Mouse (Mus musculus) stomach, embryonic 14.5 days (tissue): ENCODE data around the gene Runx2. TPM values are rescaled to one million over a fixed set of nuclear protein-coding genes. Genes with fewer than 3 reads are reported as not detected.

Experiments
- ATAC-seq: fragments of 200-750 bp; cut with Nextera tagmentation; 2 replicates; pipeline ENCODE4 v1.8.0; 2017; ENCODE audit warnings: low read depth, moderate TSS enrichment; ENCODE audit not compliant: insufficient number of reproducible peaks, insufficient read depth, low FRiP score
- H3K27ac ChIP-seq: fragments of 300-500 bp; sonication (generic); 2 replicates; pipeline ENCODE4 v1.5.1; 2014; ENCODE audit warnings: mild to moderate bottlenecking, low read length, moderate library complexity, mixed read lengths
- H3K27me3 ChIP-seq: fragments of 300-500 bp; sonication (generic); 2 replicates; pipeline ENCODE4 v1.6.1; 2014; ENCODE audit warnings: low read length, control low read depth, mixed read lengths; ENCODE audit not compliant: control insufficient read depth, insufficient read depth
- H3K36me3 ChIP-seq: fragments of 300-500 bp; sonication (generic); 2 replicates; pipeline ENCODE4 v1.6.1; 2014; ENCODE audit warnings: mild to moderate bottlenecking, control low read depth, low read length, moderate library complexity, mixed read lengths; ENCODE audit not compliant: control insufficient read depth, insufficient read depth
- H3K4me1 ChIP-seq: fragments of 300-500 bp; sonication (generic); 2 replicates; pipeline ENCODE4 v1.6.1; 2014; ENCODE audit warnings: low read length, control low read depth, mixed read lengths; ENCODE audit not compliant: control insufficient read depth, insufficient read depth
- H3K4me2 ChIP-seq: fragments of 300-500 bp; sonication (generic); replicated peaks from 2 replicates; pipeline ENCODE4 v1.6.1; 2014; ENCODE audit warnings: low read depth, low read length, control low read depth
- H3K4me3 ChIP-seq: fragments of 300-500 bp; sonication (generic); 2 replicates; pipeline ENCODE4 v1.5.1; 2014; ENCODE audit warnings: low read depth, low read length, control low read depth
- H3K9ac ChIP-seq: fragments of 300-500 bp; sonication (generic); replicated peaks from 2 replicates; pipeline ENCODE4 v1.6.1; 2014; ENCODE audit warnings: low read depth, mild to moderate bottlenecking, control low read depth, low read length, moderate library complexity, mixed read lengths
- H3K9me3 ChIP-seq: fragments of 300-500 bp; sonication (generic); 2 replicates; pipeline ENCODE4 v1.6.1; 2016; ENCODE audit warnings: low read depth, low read length, control low read depth; ENCODE audit not compliant: control insufficient read depth
- WGBS: fragments of 180-500 bp; shearing (Covaris S2); extraction: QIAGEN DNeasy Blood & Tissue Kit; methylation state at CpG from one replicate; pipeline ENCODE4 v1.1.7; 2014; 5-methylcytosine and 5-hydroxymethylcytosine counted together
- polyA plus RNA-seq: library from polyadenylated mRNA; unstranded; fragments of >200 nt; fragmentation: Nextera tagmentation; extraction: Ambion mirVana; gene quantifications from 2 replicates; pipeline ENCODE4 v1.2.1, GENCODE M21; 2014

The Runx2 gene
- polyA plus RNA-seq, 1 experiment from 2014 or later: 1.00 TPM

DNA sequence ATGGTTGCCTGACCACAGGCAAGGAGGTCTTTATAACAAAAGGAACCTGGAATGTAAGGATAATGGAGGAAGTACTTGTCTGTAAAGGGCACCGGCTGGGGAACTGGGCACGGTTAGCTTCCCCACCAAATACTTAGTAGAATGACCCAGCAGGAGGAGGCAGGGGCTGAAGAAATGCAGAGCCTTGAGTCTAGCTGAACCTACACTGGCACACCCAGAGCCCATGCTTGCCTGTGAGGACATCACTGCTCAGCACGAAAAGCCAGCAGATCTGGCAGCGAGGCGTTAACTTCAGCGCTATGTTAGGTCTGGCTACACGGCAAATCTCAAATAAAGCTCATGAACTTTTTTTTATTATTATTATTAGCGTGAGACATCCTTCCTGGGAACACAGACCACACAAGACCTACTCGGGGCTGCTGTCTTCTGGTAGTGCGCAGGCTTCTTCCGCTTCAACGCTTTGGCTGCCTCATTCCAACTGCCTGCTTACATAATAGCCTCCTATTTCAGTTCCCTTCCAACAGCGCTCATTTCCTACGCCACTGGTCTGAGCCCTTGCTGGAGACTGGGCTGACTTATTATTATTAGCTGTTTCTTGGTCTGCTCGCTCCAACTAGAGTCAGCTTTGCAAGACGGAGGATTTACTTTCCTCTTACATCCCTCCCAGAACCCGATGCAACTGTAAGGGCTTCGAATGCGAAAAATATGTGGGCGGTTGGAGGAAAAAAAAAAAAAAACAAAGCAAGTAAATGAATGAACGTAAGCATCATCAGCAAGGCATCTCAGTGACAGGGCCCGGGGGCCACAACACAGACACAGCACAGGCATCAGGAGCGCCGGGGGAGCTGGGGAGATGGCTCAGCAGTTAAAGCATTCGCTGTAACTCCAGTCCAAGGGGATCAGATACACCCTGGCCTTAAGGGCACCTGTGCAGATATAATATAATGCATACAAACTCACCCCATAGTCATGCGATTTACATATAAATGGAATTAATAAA, 200.6 kb downstream of the Runx2 start:
- Histone ChIP-seq H3K9ac (no peak overlapping the region), H3K4me3 (no peak overlapping the region), H3K27ac (no peak overlapping the region), H3K9me3 (no peaks in the 10 kb centered on the region), H3K4me2 (no peak overlapping the region), H3K4me1 (peaks cover 6% of the 10 kb centered on the region; the same call in 1 of the 2 replicates), H3K36me3 (no peaks in the 10 kb centered on the region), H3K27me3 (no peaks in the 10 kb centered on the region)
- 75% methylated on average over 26 of the region's 26 CpGs for WGBS
- no peak for ATAC-seq

DNA sequence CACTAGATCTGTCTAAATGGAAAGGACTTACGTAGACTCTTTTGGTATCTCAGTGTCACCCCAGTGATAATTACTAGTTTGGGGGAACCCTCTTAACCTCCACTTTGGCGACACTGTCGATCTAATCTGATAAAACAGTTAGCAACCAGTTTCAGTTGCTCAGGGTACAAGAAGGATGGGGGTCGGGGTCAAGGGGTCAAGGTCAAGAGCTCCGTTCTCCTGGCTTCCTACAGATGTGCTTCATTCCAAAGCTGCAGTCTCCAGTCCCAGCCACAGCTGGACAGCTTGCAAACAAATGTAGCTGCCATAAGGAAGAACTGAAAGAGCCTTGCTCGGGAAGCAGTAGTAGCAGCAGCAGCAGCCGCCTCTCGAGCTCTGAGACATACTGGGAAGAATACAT, 202.0 kb downstream of the Runx2 start:
- Histone ChIP-seq H3K4me1 (no peaks in the 10 kb centered on the region), H3K27ac (no peak overlapping the region), H3K27me3 (no peaks in the 10 kb centered on the region), H3K4me3 (no peak overlapping the region), H3K9ac (no peak overlapping the region), H3K4me2 (no peak overlapping the region), H3K36me3 (no peaks in the 10 kb centered on the region), H3K9me3 (no peaks in the 10 kb centered on the region)
- 31% methylated on average over 8 of the region's 8 CpGs for WGBS
- no peak for ATAC-seq

DNA sequence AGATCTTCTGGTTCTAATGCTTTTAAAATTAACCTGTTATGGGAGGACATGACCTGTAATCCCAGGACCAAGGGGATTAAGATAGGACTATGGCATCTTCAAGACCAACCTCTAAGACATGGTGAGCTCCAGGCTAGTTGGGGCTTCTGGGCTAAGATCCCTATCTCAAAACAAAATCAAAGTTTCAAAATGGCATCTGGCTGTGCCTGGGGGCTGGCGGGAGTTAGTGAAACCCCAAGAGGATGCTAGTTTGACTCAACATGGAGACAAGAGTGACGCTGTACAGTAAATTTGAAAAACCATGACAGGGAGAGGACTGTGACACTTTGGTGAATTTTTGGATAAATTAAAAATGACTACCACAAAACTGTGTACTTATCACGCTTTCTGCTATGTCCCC, 202.6 kb downstream of the Runx2 start:
- H3K36me3 ChIP-seq: no peaks in the 10 kb centered on the region
- no peaks in the 10 kb centered on the region for H3K4me1 ChIP-seq
- H3K4me2 ChIP-seq: no peak overlapping the region
- 91% methylated on average over 3 of the region's 3 CpGs for WGBS
- H3K9me3 ChIP-seq: no peaks in the 10 kb centered on the region
- no peaks in the 10 kb centered on the region for H3K27me3 ChIP-seq
- H3K27ac ChIP-seq: no peak overlapping the region
- no peak overlapping the region for H3K9ac ChIP-seq
- no peak overlapping the region for H3K4me3 ChIP-seq
- no peak for ATAC-seq

GRCm38 (mm10) chr17:44611543-44611942, 203.1 kb downstream of the Runx2 start:
- Histone ChIP-seq H3K27me3 (no peaks in the 10 kb centered on the region), H3K9ac (no peak overlapping the region), H3K36me3 (no peaks in the 10 kb centered on the region), H3K9me3 (no peaks in the 10 kb centered on the region), H3K4me1 (no peaks in the 10 kb centered on the region), H3K27ac (no peak overlapping the region), H3K4me2 (no peak overlapping the region), H3K4me3 (no peak overlapping the region)
- no peak for ATAC-seq
- WGBS: 87% methylated on average over 4 of the region's 4 CpGs

GRCm38 (mm10) chr17:44610828-44611227, 203.8 kb downstream of the Runx2 start:
- H3K4me1 ChIP-seq: no peaks in the 10 kb centered on the region
- no peak for ATAC-seq
- 62% methylated on average over 6 of the region's 6 CpGs for WGBS

DNA sequence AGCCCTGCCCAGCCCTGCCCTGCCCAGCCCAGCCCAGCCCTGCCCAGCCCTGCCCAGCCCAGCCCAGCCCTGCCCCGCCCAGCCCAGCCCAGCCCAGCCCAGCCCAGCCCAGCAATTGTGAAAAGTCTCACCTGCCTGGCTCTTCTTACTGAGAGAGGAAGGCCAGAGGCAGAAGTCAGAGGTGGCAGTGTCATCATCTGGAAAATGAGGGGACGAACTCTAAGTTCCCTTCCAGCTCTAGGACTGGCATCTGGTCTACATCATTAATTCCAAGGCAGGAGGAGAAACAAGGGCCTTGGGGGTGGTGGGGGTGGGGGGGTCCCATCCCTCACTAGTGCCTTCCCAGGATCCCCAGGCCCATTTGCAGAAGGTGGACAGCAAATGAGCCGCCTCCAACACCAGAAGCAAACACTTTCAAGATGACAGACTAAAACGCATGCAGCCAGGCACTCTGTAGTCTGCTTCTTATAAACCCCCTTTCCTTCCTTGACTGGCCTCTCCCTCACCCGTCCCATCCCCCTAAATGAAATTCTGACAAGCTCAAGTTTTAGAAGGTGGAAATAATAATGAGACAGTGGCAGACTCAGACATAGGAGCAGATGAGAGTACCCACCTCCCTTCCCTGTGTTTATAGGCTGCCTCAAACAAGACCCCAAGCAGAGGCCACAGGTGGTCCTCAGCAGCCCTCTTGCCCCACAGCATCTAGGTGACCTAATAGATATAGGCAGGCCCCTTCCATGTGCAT, 204.5 kb downstream of the Runx2 start:
- Histone ChIP-seq H3K36me3 (no peaks in the 10 kb centered on the region), H3K9ac (no peak overlapping the region), H3K9me3 (no peaks in the 10 kb centered on the region), H3K4me3 (no peak overlapping the region), H3K4me1 (no peaks in the 10 kb centered on the region), H3K4me2 (no peak overlapping the region), H3K27me3 (no peaks in the 10 kb centered on the region), H3K27ac (no peak overlapping the region)
- 51% methylated on average over 5 of the region's 5 CpGs for WGBS
- ATAC-seq: no peak

More at GRCm38 (mm10) chr17:44610828-44611227, 203.8 kb downstream of the Runx2 start:
- H3K4me2 ChIP-seq: no peak overlapping the region
- no peak overlapping the region for H3K9ac ChIP-seq
- H3K27me3 ChIP-seq: no peaks in the 10 kb centered on the region
- H3K27ac ChIP-seq: no peak overlapping the region
- H3K36me3 ChIP-seq: no peaks in the 10 kb centered on the region
- H3K9me3 ChIP-seq: no peaks in the 10 kb centered on the region
- H3K4me3 ChIP-seq: no peak overlapping the region

GRCm38 (mm10) chr17:44609356-44609755, 205.2 kb downstream of the Runx2 start:
- no peak for ATAC-seq
- Histone ChIP-seq H3K9ac (no peak overlapping the region), H3K4me2 (no peak overlapping the region), H3K27me3 (no peaks in the 10 kb centered on the region), H3K4me1 (no peaks in the 10 kb centered on the region), H3K27ac (no peak overlapping the region), H3K9me3 (no peaks in the 10 kb centered on the region), H3K4me3 (no peak overlapping the region), H3K36me3 (no peaks in the 10 kb centered on the region)
- 77% methylated on average over 10 of the region's 10 CpGs for WGBS

DNA sequence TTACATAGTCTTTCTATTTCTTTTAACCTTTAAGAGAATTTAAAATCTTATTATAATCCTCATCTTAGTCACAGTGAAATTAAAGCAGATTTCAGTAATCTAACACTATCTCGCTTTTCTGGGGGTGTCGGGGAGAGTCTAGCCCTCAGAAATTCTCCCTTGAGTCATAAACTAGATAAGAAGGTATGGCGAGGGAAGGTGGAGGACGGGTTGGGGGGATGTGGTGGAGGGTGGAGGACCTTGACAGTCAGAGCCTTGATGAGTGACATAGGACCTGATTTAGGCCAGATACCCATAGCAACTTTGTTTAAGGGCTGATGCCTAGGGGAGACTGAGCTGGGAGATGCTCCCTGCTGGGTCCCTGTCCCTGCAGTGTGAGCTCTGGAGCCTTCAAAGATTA, 205.7 kb downstream of the Runx2 start:
- Histone ChIP-seq H3K9me3 (no peaks in the 10 kb centered on the region), H3K36me3 (no peaks in the 10 kb centered on the region), H3K27ac (no peak overlapping the region), H3K4me2 (no peak overlapping the region), H3K27me3 (no peaks in the 10 kb centered on the region), H3K9ac (no peak overlapping the region), H3K4me1 (no peaks in the 10 kb centered on the region), H3K4me3 (no peak overlapping the region)
- no peak for ATAC-seq
- 73% methylated on average over 4 of the region's 4 CpGs for WGBS
